Mouse (Mus musculus) ES-E14 (cell line): ENCODE data around the gene Josd2. TPM values are rescaled to one million over a fixed set of nuclear protein-coding genes. Genes with fewer than 3 reads are reported as not detected.

Experiments used
- DNase-seq: peaks from one replicate; pipeline ENCODE4 v3.0.0-alpha.2; 2013; ENCODE audit warnings: low read depth, low spot score
- H3K27ac ChIP-seq: 2 replicates; pipeline ENCODE4 v1.5.1; 2012; ENCODE audit warnings: low read depth, mild to moderate bottlenecking, low read length, moderate library complexity, mixed read lengths; ENCODE audit not compliant: poor library complexity, insufficient read depth, severe bottlenecking
- H3K36me3 ChIP-seq: 2 replicates; pipeline ENCODE4 v1.6.1; 2012; ENCODE audit warnings: mild to moderate bottlenecking, low read length, moderate library complexity, mixed read lengths; ENCODE audit not compliant: control insufficient read depth, poor library complexity, insufficient read depth, severe bottlenecking
- H3K4me1 ChIP-seq, 2 experiments: fragments of 150-350 bp in 1 of 2; sonication (generic) in 1 of 2; 2 replicates each; pipeline ENCODE4 v1.6.1; 2012; ENCODE audit warnings: low read length in 2 of 2, mild to moderate bottlenecking in 1 of 2, mixed read lengths in 1 of 2; ENCODE audit not compliant: control insufficient read depth in 2 of 2, insufficient read depth in 2 of 2, poor library complexity in 1 of 2
- H3K4me3 ChIP-seq, 2 experiments: fragments of 150-350 bp in 1 of 2; sonication (generic) in 1 of 2; 2 replicates each; pipeline ENCODE4 v1.5.1; 2012; ENCODE audit warnings: low read length in 2 of 2, low read depth in 1 of 2, mild to moderate bottlenecking in 1 of 2, mixed read lengths in 1 of 2; ENCODE audit not compliant: insufficient read depth in 1 of 2, poor library complexity in 1 of 2, severe bottlenecking in 1 of 2
- H3K9ac ChIP-seq: 2 replicates; pipeline ENCODE4 v1.6.1; 2012; ENCODE audit warnings: low read depth, mild to moderate bottlenecking, low read length, mixed read lengths; ENCODE audit not compliant: poor library complexity, insufficient read depth, severe bottlenecking
- H3K9me3 ChIP-seq: fragments of 150-350 bp; sonication (generic); 2 replicates; pipeline ENCODE4 v1.6.1; 2012; ENCODE audit warnings: low read depth, mild to moderate bottlenecking, low read length; ENCODE audit not compliant: control insufficient read depth, insufficient read depth
- CHD2 ChIP-seq: IDR thresholded peaks from 2 replicates; pipeline ENCODE4 v1.6.1; 2014; ENCODE audit warnings: mild to moderate bottlenecking, low read depth, low read length, inconsistent platforms
- HCFC1 ChIP-seq: IDR thresholded peaks from 2 replicates; pipeline ENCODE4 v1.6.1; 2012; ENCODE audit warnings: low read length, inconsistent platforms, borderline replicate concordance; ENCODE audit not compliant: insufficient read depth
- MAFK ChIP-seq: IDR thresholded peaks from 2 replicates; pipeline ENCODE4 v1.6.1; 2014; ENCODE audit warnings: mild to moderate bottlenecking, low read depth, low read length, inconsistent platforms; ENCODE audit not compliant: insufficient read depth
- ZC3H11A ChIP-seq: IDR thresholded peaks from 2 replicates; pipeline ENCODE4 v1.6.1; 2012; ENCODE audit warnings: low read depth, mild to moderate bottlenecking, inconsistent platforms, low read length, borderline replicate concordance
- ZNF384 ChIP-seq: IDR thresholded peaks from 2 replicates; pipeline ENCODE4 v1.6.1; 2012; ENCODE audit warnings: low read depth, low read length, inconsistent platforms
- in situ Hi-C, 2 experiments: fragments of 600-800 bp; cut with MboI; formaldehyde crosslinking; loops; one replicate each; pipeline ENCODE4 v1.15.1; 2025; ENCODE audit warnings: low sequenced_read_pairs in 2 of 2, inconsistent platforms in 1 of 2; ENCODE audit not compliant: unreplicated experiment in 2 of 2
- total RNA-seq: library from RNA; depleted of rRNA; stranded (reverse); fragments of 300-350 nt; gene quantifications from 2 replicates; pipeline ENCODE4 v1.2.3, GENCODE M21; 2012

Josd2 gene
- total RNA-seq, 1 experiment, result 18.9 TPM

GRCm38 (mm10) chr7:44495992-44496770 is 28.4 kb downstream of the Josd2 start, which contains the start of the genes Emc10 and Fam71e1:
Gene Emc10 (minus strand): TSS chr7:44496529.
Gene Fam71e1 (plus strand): TSS chr7:44496581.
- Histone ChIP-seq H3K4me3 (peak within 1 kb of the TSS; percentile 79 to 83), H3K36me3 (peaks cover 18% of the 10 kb centered on the region; the same call in 1 of the 2 replicates), H3K9ac (peak within 1 kb of the TSS; percentile 93), H3K4me1 (peaks cover 6 to 24% of the 10 kb centered on the region in 2 experiments; a peak in 3 of 4 replicates), H3K9me3 (no peaks in the 10 kb centered on the region), H3K27ac (peak within 1 kb of the TSS; percentile 92)
- in situ Hi-C loops, result no loop called here
- DNase-seq, result peak; percentile 99
- TF ChIP-seq MAFK (no peak), HCFC1 (0 out of 2 replicates have a peak, but pooled peaks have one; percentile 41), CHD2 (0 out of 2 replicates have a peak, but pooled peaks have one; percentile 4)

- H3K4me1 ChIP-seq, result peaks cover 9 to 24% of the 10 kb centered on the region in 2 experiments; a peak in 3 of 4 replicates
- H3K27ac ChIP-seq, result peak overlapping the region; percentile 70
- no peak for DNase-seq
- peak overlapping the region; percentile 70 to 72 for H3K4me3 ChIP-seq
- TF ChIP-seq ZC3H11A (no peak), CHD2 (no peak), MAFK (no peak), ZNF384 (no peak), HCFC1 (no peak)
- peaks cover 13% of the 10 kb centered on the region; the same call in 1 of the 2 replicates for H3K36me3 ChIP-seq
- in situ Hi-C loops, result no loop called here
- no peaks in the 10 kb centered on the region for H3K9me3 ChIP-seq
- H3K9ac ChIP-seq, result peak overlapping the region; percentile 73
Observed at GRCm38 (mm10) chr7:44496771-44497109, 29.0 kb downstream of the Josd2 start.

- peaks cover 9 to 24% of the 10 kb centered on the region in 2 experiments; a peak in 3 of 4 replicates for H3K4me1 ChIP-seq
- no peak for DNase-seq
- no peak for TF ChIP-seq CHD2
- no peak for TF ChIP-seq ZNF384
- no peak for TF ChIP-seq ZC3H11A
- no peak for TF ChIP-seq HCFC1
- TF ChIP-seq MAFK, result no peak
- peak overlapping the region; percentile 60 for H3K27ac ChIP-seq
- H3K9me3 ChIP-seq, result no peaks in the 10 kb centered on the region
- in situ Hi-C loops, result no loop called here
- peaks cover 8% of the 10 kb centered on the region; the same call in 1 of the 2 replicates for H3K36me3 ChIP-seq
- H3K4me3 ChIP-seq, result peak overlapping the region; percentile 70 to 72
- H3K9ac ChIP-seq, result peak overlapping the region; percentile 60; the same call in 1 of the 2 replicates
Observed at GRCm38 (mm10) chr7:44497361-44498055, 29.7 kb downstream of the Josd2 start.

- in situ Hi-C loops, result no loop called here
- Histone ChIP-seq H3K4me3 (no peak overlapping the region), H3K9ac (no peak overlapping the region), H3K36me3 (peaks cover 2% of the 10 kb centered on the region; the same call in 1 of the 2 replicates), H3K27ac (no peak overlapping the region), H3K9me3 (no peaks in the 10 kb centered on the region), H3K4me1 (peaks cover 9 to 24% of the 10 kb centered on the region in 2 experiments; a peak in 3 of 4 replicates)
- TF ChIP-seq ZNF384 (no peak), CHD2 (no peak), ZC3H11A (no peak), HCFC1 (no peak), MAFK (no peak)
- no peak for DNase-seq
Observed at GRCm38 (mm10) chr7:44498922-44499321, 31.1 kb downstream of the Josd2 start.
